Mouse (Mus musculus): Measurements from ENCODE around the gene Mrps18a. TPM values are rescaled to one million over a fixed set of nuclear protein-coding genes. Genes with fewer than 3 reads are reported as not detected.
A peak's percentile ranks its signal among the peaks of the same experiment; 100 is the strongest.

Gene Mrps18a
- polyA plus RNA-seq, 1 experiment from 2014 or later = 154 TPM

GRCm38 (mm10) chr17:46102608-46103159 lies 8.1 kb upstream of the Mrps18a start:
- H3K4me3 ChIP-seq (replicated peaks) = no peak overlapping the region
- no peak overlapping the region for H3K27ac ChIP-seq (replicated peaks)
- no peaks in the 10 kb centered on the region for H3K36me3 ChIP-seq
- H3K9me3 ChIP-seq (replicated peaks) = no peaks in the 10 kb centered on the region
- no peak overlapping the region for H3K4me2 ChIP-seq
- ATAC-seq (ENCODE audit: low FRiP score) = no peak
- H3K9ac ChIP-seq (replicated peaks) = no peak overlapping the region
- no peaks in the 10 kb centered on the region for H3K4me1 ChIP-seq
- H3K27me3 ChIP-seq (replicated peaks) = peaks cover 5% of the 10 kb centered on the region; the same call in 1 of the 2 replicates
- WGBS = 58% methylated on average over 8 of the region's 8 CpGs

- Histone ChIP-seq H3K9me3 (replicated peaks) (no peaks in the 10 kb centered on the region), H3K9ac (replicated peaks) (no peak overlapping the region), H3K36me3 (no peaks in the 10 kb centered on the region), H3K4me1 (no peaks in the 10 kb centered on the region), H3K4me3 (replicated peaks) (no peak overlapping the region), H3K27me3 (replicated peaks) (peaks cover 5% of the 10 kb centered on the region), H3K4me2 (0 out of 2 replicates have a peak overlapping the region, but pooled peaks have one; percentile 13), H3K27ac (replicated peaks) (no peak overlapping the region)
- ATAC-seq (ENCODE audit: low FRiP score) = no peak
- 42% methylated on average over 12 of the region's 12 CpGs for WGBS
Observed at GRCm38 (mm10) chr17:46104487-46104886, 6.3 kb upstream of the Mrps18a start.

GRCm38 (mm10) chr17:46108286-46108685 lies 2.5 kb upstream of the Mrps18a start:
- no peak overlapping the region for H3K27ac ChIP-seq (replicated peaks)
- H3K4me3 ChIP-seq (replicated peaks) = no peak overlapping the region
- ATAC-seq (ENCODE audit: low FRiP score) = no peak
- peaks cover 5% of the 10 kb centered on the region for H3K27me3 ChIP-seq (replicated peaks)
- no peaks in the 10 kb centered on the region for H3K9me3 ChIP-seq (replicated peaks)
- H3K4me1 ChIP-seq = peaks cover 20% of the 10 kb centered on the region
- no peaks in the 10 kb centered on the region for H3K36me3 ChIP-seq
- 87% methylated on average over 4 of the region's 4 CpGs for WGBS
- H3K4me2 ChIP-seq = no peak overlapping the region
- no peak overlapping the region for H3K9ac ChIP-seq (replicated peaks)

- H3K9ac ChIP-seq (replicated peaks) = no peak overlapping the region
- no peak overlapping the region for H3K4me2 ChIP-seq
- H3K4me1 ChIP-seq = peaks cover 21% of the 10 kb centered on the region
- ATAC-seq (ENCODE audit: low FRiP score) = no peak
- no peak overlapping the region for H3K27ac ChIP-seq (replicated peaks)
- H3K4me3 ChIP-seq (replicated peaks) = no peak overlapping the region
- no peaks in the 10 kb centered on the region for H3K9me3 ChIP-seq (replicated peaks)
- 67% methylated on average over 2 of the region's 2 CpGs for WGBS
- no peaks in the 10 kb centered on the region for H3K27me3 ChIP-seq (replicated peaks)
- peaks cover 21% of the 10 kb centered on the region for H3K36me3 ChIP-seq
Observed at GRCm38 (mm10) chr17:46115489-46115888, 4.7 kb downstream of the Mrps18a start.

GRCm38 (mm10) chr17:46116138-46116537 lies 5.4 kb downstream of the Mrps18a start:
- WGBS = 87% methylated on average over 11 of the region's 11 CpGs
- Histone ChIP-seq H3K9ac (replicated peaks) (no peak overlapping the region), H3K27me3 (replicated peaks) (no peaks in the 10 kb centered on the region), H3K27ac (replicated peaks) (no peak overlapping the region), H3K4me2 (no peak overlapping the region), H3K36me3 (peaks cover 21% of the 10 kb centered on the region), H3K4me1 (peaks cover 21% of the 10 kb centered on the region), H3K4me3 (replicated peaks) (no peak overlapping the region), H3K9me3 (replicated peaks) (no peaks in the 10 kb centered on the region)
- ATAC-seq (ENCODE audit: low FRiP score) = no peak

GRCm38 (mm10) chr17:46116881-46117280 lies 6.1 kb downstream of the Mrps18a start:
- Histone ChIP-seq H3K9me3 (replicated peaks) (no peaks in the 10 kb centered on the region), H3K27me3 (replicated peaks) (no peaks in the 10 kb centered on the region), H3K4me3 (replicated peaks) (no peak overlapping the region), H3K9ac (replicated peaks) (no peak overlapping the region), H3K4me1 (peaks cover 14% of the 10 kb centered on the region), H3K27ac (replicated peaks) (no peak overlapping the region), H3K36me3 (peaks cover 23% of the 10 kb centered on the region), H3K4me2 (no peak overlapping the region)
- 79% methylated on average over 3 of the region's 3 CpGs for WGBS
- ATAC-seq (ENCODE audit: low FRiP score) = no peak

GRCm38 (mm10) chr17:46117623-46118422 lies 7.0 kb downstream of the Mrps18a start:
- Histone ChIP-seq H3K9ac (replicated peaks) (0 out of 2 replicates have a peak overlapping the region, but pooled peaks have one; percentile 7), H3K36me3 (peaks cover 32% of the 10 kb centered on the region), H3K4me2 (no peak overlapping the region), H3K4me1 (peaks cover 6% of the 10 kb centered on the region; the same call in 1 of the 2 replicates), H3K9me3 (replicated peaks) (no peaks in the 10 kb centered on the region), H3K4me3 (replicated peaks) (no peak overlapping the region), H3K27ac (replicated peaks) (no peak overlapping the region), H3K27me3 (replicated peaks) (no peaks in the 10 kb centered on the region)
- ATAC-seq (ENCODE audit: low FRiP score) = no peak
- WGBS = 60% methylated on average over 13 of the region's 13 CpGs

GRCm38 (mm10) chr17:46118423-46118850 lies 7.7 kb downstream of the Mrps18a start:
- no peaks in the 10 kb centered on the region for H3K9me3 ChIP-seq (replicated peaks)
- H3K4me1 ChIP-seq = peaks cover 6% of the 10 kb centered on the region; the same call in 1 of the 2 replicates
- WGBS = 72% methylated on average over 4 of the region's 4 CpGs
- no peaks in the 10 kb centered on the region for H3K27me3 ChIP-seq (replicated peaks)
- no peak overlapping the region for H3K4me3 ChIP-seq (replicated peaks)
- no peak overlapping the region for H3K27ac ChIP-seq (replicated peaks)
- H3K36me3 ChIP-seq = peaks cover 38% of the 10 kb centered on the region
- H3K4me2 ChIP-seq = no peak overlapping the region
- ATAC-seq (ENCODE audit: low FRiP score) = no peak
- no peak overlapping the region for H3K9ac ChIP-seq (replicated peaks)

- no peak for ATAC-seq (ENCODE audit: low FRiP score)
- H3K9ac ChIP-seq (replicated peaks) = no peak overlapping the region
- no peak overlapping the region for H3K4me2 ChIP-seq
- peaks cover 50% of the 10 kb centered on the region for H3K36me3 ChIP-seq
- H3K27ac ChIP-seq (replicated peaks) = no peak overlapping the region
- WGBS = 94% methylated on average over 10 of the region's 10 CpGs
- H3K4me1 ChIP-seq = peaks cover 6% of the 10 kb centered on the region; the same call in 1 of the 2 replicates
- H3K9me3 ChIP-seq (replicated peaks) = no peaks in the 10 kb centered on the region
- H3K27me3 ChIP-seq (replicated peaks) = no peaks in the 10 kb centered on the region
- no peak overlapping the region for H3K4me3 ChIP-seq (replicated peaks)
Observed at GRCm38 (mm10) chr17:46119641-46120040, 8.9 kb downstream of the Mrps18a start.

- no peak overlapping the region for H3K4me2 ChIP-seq
- ATAC-seq (ENCODE audit: low FRiP score) = no peak
- H3K36me3 ChIP-seq = peaks cover 82% of the 10 kb centered on the region
- H3K9me3 ChIP-seq (replicated peaks) = no peaks in the 10 kb centered on the region
- H3K4me1 ChIP-seq = peaks cover 6% of the 10 kb centered on the region; the same call in 1 of the 2 replicates
- H3K27me3 ChIP-seq (replicated peaks) = no peaks in the 10 kb centered on the region
- no peak overlapping the region for H3K9ac ChIP-seq (replicated peaks)
- H3K4me3 ChIP-seq (replicated peaks) = no peak overlapping the region
- WGBS = 96% methylated on average over 4 of the region's 4 CpGs
- no peak overlapping the region for H3K27ac ChIP-seq (replicated peaks)
Observed at GRCm38 (mm10) chr17:46122791-46123190, 12.0 kb downstream of the Mrps18a start.

GRCm38 (mm10) chr17:46123285-46123684 lies 12.5 kb downstream of the Mrps18a start:
- Histone ChIP-seq H3K9ac (replicated peaks) (no peak overlapping the region), H3K4me1 (peaks cover 3% of the 10 kb centered on the region; the same call in 1 of the 2 replicates), H3K27ac (replicated peaks) (no peak overlapping the region), H3K9me3 (replicated peaks) (no peaks in the 10 kb centered on the region), H3K4me2 (no peak overlapping the region), H3K4me3 (replicated peaks) (no peak overlapping the region), H3K36me3 (peaks cover 82% of the 10 kb centered on the region), H3K27me3 (replicated peaks) (no peaks in the 10 kb centered on the region)
- 93% methylated on average over 4 of the region's 4 CpGs for WGBS
- no peak for ATAC-seq (ENCODE audit: low FRiP score)
